Mouse (Mus musculus) small intestine, adult 10 weeks (tissue): ENCODE data around the gene Klhl7. TPM values are rescaled to one million over a fixed set of nuclear protein-coding genes. Genes with fewer than 3 reads are reported as not detected.

Experiments used
- polyA plus RNA-seq: library from polyadenylated mRNA; stranded (reverse); fragments of 350-450 nt; fragmentation: Illumina TruSeq; extraction: RNeasy Lipid Tissue Mini Kit (QIAGEN cat#74804); gene quantifications from one replicate; pipeline ENCODE4 v1.2.3, GENCODE M21; 2014; ENCODE audit warnings: low replicate concordance

Klhl7 gene
- polyA plus RNA-seq, result 31.3 TPM

DNA sequence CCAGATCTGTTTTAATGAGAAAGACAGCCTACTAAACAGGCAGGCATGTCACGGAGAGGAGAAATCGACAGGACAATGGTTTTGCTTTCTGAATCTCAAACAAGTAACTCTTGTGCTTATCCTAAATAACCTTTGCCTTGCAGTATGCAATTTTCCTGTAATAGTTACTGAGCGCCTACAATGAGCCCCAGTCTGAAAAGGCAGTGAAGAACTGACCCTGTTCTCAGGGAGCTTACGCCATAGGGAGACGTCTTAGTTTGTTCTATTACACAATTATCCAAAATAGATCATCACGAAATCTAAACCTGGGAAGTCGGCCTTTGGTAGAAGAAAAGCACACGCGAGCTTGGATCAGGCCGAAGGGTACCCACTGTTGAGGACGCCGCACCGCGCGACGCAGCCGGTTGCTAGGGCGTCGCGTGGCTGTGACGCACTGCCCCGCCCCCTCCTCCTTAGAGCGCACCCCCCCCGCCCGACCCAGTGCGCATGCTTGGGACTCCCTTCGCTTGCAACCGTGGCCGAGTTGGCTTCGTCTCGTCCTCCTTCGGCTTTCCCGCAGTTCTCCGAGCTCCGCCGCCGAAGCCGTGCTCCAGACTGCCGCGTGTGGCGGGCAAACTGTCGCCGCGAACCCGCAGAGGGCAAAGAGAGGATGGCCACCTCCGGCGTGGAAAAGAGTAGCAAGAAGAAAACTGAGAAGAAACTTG, at the start of gene Klhl7:
Klhl7 (plus strand) TSS at position 500 of the 704 bp plus-strand sequence.

DNA sequence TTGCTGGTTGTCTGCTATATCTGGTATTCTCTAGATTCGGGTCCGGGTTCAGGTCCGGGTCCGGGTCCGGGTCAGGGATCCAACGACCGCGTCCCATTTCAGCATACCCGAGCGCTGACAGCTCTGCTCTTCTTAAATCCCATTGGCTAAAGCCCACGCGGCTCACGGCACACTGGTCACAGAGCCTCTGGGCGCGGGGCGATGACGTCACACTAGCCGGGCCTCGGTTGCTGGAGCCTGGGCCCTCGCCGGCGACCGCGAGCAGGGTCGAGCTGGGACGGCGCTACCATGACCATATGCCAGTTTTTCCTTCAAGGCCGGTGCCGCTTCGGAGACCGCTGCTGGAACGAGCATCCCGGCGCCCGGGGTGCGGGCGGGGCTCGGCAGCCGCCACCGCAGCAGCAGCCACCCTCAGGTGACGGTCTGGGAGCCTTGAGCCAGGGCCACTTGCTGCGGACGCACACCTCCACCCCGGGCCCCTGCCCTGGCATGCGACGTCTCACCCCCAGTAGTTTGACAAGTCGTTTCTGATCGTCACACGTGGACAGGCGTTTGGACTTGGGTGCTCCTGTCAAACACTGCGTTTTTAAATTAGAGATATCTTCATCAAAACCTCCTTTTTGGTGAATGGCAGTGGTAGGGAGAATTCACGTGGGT, 64.5 kb downstream of the Klhl7 start, which contains the start of gene Nupl2:
Nupl2 (plus strand) TSS at position 175 of the 657 bp plus-strand sequence.

Other genes starting within 250 kb of the Klhl7 start
- gene Fam126a, start 69.9 kb upstream of the Klhl7 start, polyA plus RNA-seq, result 11.1 TPM
- gene Nupl2, start 64.4 kb downstream of the Klhl7 start, polyA plus RNA-seq, result 3.3 TPM